Mouse (Mus musculus) olfactory bulb, adult 2 months (tissue): ENCODE measurements around the gene Gse1.

Experiments
- CTCF ChIP-seq: fragments of 200-500 bp; IDR thresholded peaks from 2 replicates; pipeline ENCODE4 v1.5.1; 2012; ENCODE audit warnings: low read depth, mild to moderate bottlenecking, low read length, moderate library complexity; ENCODE audit not compliant: insufficient read depth
- POLR2A ChIP-seq: fragments of 200-500 bp; IDR thresholded peaks from 2 replicates; pipeline ENCODE4 v1.6.1; 2012; ENCODE audit warnings: mild to moderate bottlenecking, low read depth, low read length, moderate library complexity; ENCODE audit not compliant: insufficient read depth

- TF ChIP-seq POLR2A (no peak), CTCF (no peak)
These were observed 145.4 kb downstream of the Gse1 start for GRCm38 (mm10) chr8:120373621-120374020.
